Mouse (Mus musculus) embryonic facial prominence, embryonic 11.5 days (tissue): ENCODE measurements around the gene Sbk1. TPM values are rescaled to one million over a fixed set of nuclear protein-coding genes. Genes with fewer than 3 reads are reported as not detected.
"Not testable (repeated sequence)": the region's sequence is repeated elsewhere in the genome, so short reads cannot be mapped to it uniquely, and the experiment has no call there.

Source experiments
- ATAC-seq: fragments of 200-750 bp; cut with Nextera tagmentation; replicated peaks from 2 replicates; pipeline ENCODE4 v1.8.0; 2017; ENCODE audit warnings: low read depth; ENCODE audit not compliant: insufficient number of reproducible peaks, low FRiP score, low TSS enrichment
- DNase-seq: peaks from one replicate; pipeline ENCODE4 v3.0.0-alpha.2; 2015; ENCODE audit warnings: low spot score
- H3K27ac ChIP-seq: fragments of 300-500 bp; sonication (generic); replicated peaks from 2 replicates; pipeline ENCODE4 v1.5.1; 2014; ENCODE audit warnings: mild to moderate bottlenecking, low read depth, low read length, control low read depth
- H3K27me3 ChIP-seq: fragments of 300-500 bp; sonication (generic); 2 replicates; pipeline ENCODE4 v1.6.1; 2014; ENCODE audit warnings: mild to moderate bottlenecking, low read length, moderate library complexity, mixed read lengths; ENCODE audit not compliant: control insufficient read depth, insufficient read depth
- H3K36me3 ChIP-seq: fragments of 300-500 bp; sonication (generic); replicated peaks from 2 replicates; pipeline ENCODE4 v1.6.1; 2014; ENCODE audit warnings: low read depth, mild to moderate bottlenecking, low read length, moderate library complexity, mixed read lengths; ENCODE audit not compliant: control insufficient read depth, insufficient read depth
- H3K4me1 ChIP-seq: fragments of 300-500 bp; sonication (generic); 2 replicates; pipeline ENCODE4 v1.6.1; 2014; ENCODE audit warnings: low read length, mixed read lengths; ENCODE audit not compliant: control insufficient read depth, insufficient read depth
- H3K4me2 ChIP-seq: fragments of 300-500 bp; sonication (generic); 2 replicates; pipeline ENCODE4 v1.6.1; 2014; ENCODE audit warnings: low read depth, mild to moderate bottlenecking, control low read depth, low read length, moderate library complexity
- H3K4me3 ChIP-seq: fragments of 300-500 bp; sonication (generic); 2 replicates; pipeline ENCODE4 v1.5.1; 2014; ENCODE audit warnings: low read depth, low read length, control low read depth
- H3K9ac ChIP-seq: fragments of 300-500 bp; sonication (generic); replicated peaks from 2 replicates; pipeline ENCODE4 v1.6.1; 2014; ENCODE audit warnings: mild to moderate bottlenecking, control low read depth, low read length
- H3K9me3 ChIP-seq: fragments of 300-500 bp; sonication (generic); replicated peaks from 2 replicates; pipeline ENCODE4 v1.6.1; 2016; ENCODE audit warnings: mild to moderate bottlenecking, low read length, inconsistent platforms, mixed read lengths; ENCODE audit not compliant: control insufficient read depth
- WGBS: fragments of 180-500 bp; shearing (Covaris S2); extraction: QIAGEN DNeasy Blood & Tissue Kit; methylation state at CpG from one replicate; pipeline ENCODE4 v1.1.7; 2014; 5-methylcytosine and 5-hydroxymethylcytosine counted together
- polyA plus RNA-seq: library from polyadenylated mRNA; unstranded; fragments of >200 nt; fragmentation: Nextera tagmentation; extraction: Ambion mirVana; gene quantifications from 2 replicates; pipeline ENCODE4 v1.2.1, GENCODE M21; 2014

Gene Sbk1
- polyA plus RNA-seq, 1 experiment from 2014 or later = 88.3 TPM

DNA sequence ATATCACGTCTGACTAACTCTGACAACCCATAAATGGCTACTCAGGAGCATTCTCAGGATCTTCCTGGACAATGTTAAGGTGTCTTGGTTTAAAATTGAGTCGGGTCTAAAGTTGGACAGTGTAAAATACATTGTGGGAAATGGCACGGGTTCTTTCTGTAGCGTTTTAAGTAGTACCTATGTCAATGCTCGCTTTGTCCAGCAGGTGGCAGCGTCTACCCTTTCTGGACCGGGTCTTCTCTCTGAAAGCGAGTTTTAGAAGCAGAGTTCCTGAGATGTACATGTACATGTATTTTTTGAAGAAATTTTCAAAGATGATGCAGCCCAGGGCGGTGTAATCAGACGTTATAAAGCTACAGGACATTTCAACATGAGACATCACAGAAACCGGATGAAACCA lies 51.3 kb downstream of the Sbk1 start:
- Histone ChIP-seq H3K4me2 (no peak overlapping the region), H3K27ac (no peak overlapping the region), H3K4me3 (no peak overlapping the region), H3K9ac (no peak overlapping the region), H3K4me1 (no peaks in the 10 kb centered on the region), H3K27me3 (no peaks in the 10 kb centered on the region), H3K36me3 (no peaks in the 10 kb centered on the region), H3K9me3 (no peaks in the 10 kb centered on the region)
- WGBS = 9% methylated on average over 11 of the region's 11 CpGs
- peak; percentile 95 for DNase-seq
- ATAC-seq = no peak

GRCm38 (mm10) chr7:126324791-126325190 lies 52.4 kb downstream of the Sbk1 start:
- Histone ChIP-seq H3K4me1 (no peaks in the 10 kb centered on the region), H3K36me3 (no peaks in the 10 kb centered on the region), H3K4me3 (no peak overlapping the region), H3K4me2 (no peak overlapping the region), H3K27ac (no peak overlapping the region), H3K9ac (no peak overlapping the region), H3K9me3 (no peaks in the 10 kb centered on the region), H3K27me3 (no peaks in the 10 kb centered on the region)
- ATAC-seq = no peak
- no peak for DNase-seq
- WGBS = 34% methylated on average over 3 of the region's 3 CpGs

DNA sequence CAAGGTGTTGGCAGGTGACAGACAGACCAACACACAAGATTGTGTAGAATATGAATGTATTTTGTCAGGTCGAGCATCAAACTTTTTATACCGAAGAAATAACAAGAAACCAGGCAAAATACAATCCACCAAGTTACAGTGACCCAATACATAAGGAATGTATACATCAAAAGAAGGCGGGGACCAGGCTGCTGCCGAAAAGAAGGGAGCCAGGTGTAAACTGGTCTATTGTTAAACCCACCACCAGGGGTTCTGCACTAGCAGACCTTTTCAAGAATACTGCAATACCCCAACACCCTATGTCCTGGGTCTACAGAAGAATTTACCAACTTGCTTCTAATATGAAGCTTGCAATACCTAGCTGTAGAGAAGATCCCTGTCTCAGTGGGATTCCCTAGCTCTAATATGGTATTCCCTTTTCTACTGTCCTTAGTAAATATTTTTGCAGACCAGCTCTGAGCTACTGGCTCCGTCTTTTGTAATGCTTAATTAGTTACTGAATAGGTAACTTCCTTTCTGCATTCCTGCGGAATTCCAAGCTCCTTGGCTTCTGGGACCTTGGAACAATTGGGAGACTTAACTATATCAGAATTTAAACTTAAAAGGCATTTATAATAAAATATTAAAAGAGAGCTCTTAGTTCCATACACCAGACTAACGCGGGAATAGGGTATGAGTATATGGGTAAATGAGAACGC lies 53.3 kb downstream of the Sbk1 start:
- 25% methylated on average over 9 of the region's 9 CpGs for WGBS
- not testable (repeated sequence) for H3K27me3 ChIP-seq, ATAC-seq, DNase-seq, H3K4me1 ChIP-seq, H3K4me3 ChIP-seq, H3K9me3 ChIP-seq, H3K36me3 ChIP-seq, H3K27ac ChIP-seq, H3K4me2 ChIP-seq, H3K9ac ChIP-seq

DNA sequence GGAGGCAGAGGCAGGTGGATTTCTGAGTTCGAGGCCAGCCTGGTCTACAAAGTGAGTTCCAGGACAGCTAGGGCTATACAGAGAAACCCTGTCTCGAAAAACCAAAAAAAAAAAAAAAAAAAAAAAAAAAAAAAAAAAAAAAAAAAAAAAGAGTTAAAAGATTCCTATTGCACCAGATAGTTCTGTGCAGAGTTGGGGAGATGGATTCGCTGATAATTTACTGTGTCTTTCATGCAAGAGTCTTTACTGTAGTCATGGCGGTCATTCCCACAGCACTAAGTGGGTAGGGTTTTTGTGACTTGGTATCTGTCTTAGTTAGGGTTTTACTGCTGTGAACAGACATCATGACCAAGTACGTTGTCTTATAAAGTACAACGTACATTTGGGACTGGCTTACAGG lies 56.4 kb downstream of the Sbk1 start:
- DNase-seq, H3K9ac ChIP-seq, ATAC-seq, H3K4me2 ChIP-seq, H3K27ac ChIP-seq, H3K36me3 ChIP-seq, H3K9me3 ChIP-seq, H3K27me3 ChIP-seq, H3K4me1 ChIP-seq, H3K4me3 ChIP-seq: not testable (repeated sequence)
- 90% methylated on average over 5 of the region's 6 CpGs for WGBS

- no peak for ATAC-seq
- 84% methylated on average over 9 of the region's 9 CpGs for WGBS
These were observed 57.7 kb downstream of the Sbk1 start for GRCm38 (mm10) chr7:126329907-126330645.

DNA sequence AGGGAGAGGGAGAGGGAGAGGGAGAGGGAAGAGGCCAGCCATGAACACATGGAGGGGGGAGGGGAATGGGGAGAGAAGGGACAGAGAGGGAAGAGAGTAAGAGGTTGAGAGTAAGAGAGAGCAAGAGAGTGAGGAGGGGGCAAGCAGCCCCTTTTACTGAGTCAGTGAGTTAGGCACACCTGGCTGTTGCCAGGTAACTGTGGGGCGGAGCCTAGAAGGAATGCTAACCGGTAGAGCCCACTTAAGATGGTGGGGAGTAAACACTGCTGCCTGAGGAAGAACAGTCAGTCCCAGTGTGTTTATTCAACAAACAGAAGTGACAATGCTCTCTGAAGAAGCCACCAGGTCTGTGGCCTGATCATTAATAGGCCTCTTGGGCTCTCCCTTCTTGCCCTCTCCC lies 58.3 kb downstream of the Sbk1 start:
- Histone ChIP-seq H3K4me1 (no peaks in the 10 kb centered on the region), H3K4me3 (no peak overlapping the region), H3K9ac (no peak overlapping the region), H3K36me3 (no peaks in the 10 kb centered on the region), H3K27ac (no peak overlapping the region), H3K27me3 (no peaks in the 10 kb centered on the region), H3K9me3 (no peaks in the 10 kb centered on the region), H3K4me2 (no peak overlapping the region)
- ATAC-seq (no peak), DNase-seq (no peak)
- 50% methylated on average over 2 of the region's 2 CpGs for WGBS

More at GRCm38 (mm10) chr7:126329907-126330645, 57.7 kb downstream of the Sbk1 start:
- H3K4me2 ChIP-seq = no peak overlapping the region
- no peak overlapping the region for H3K27ac ChIP-seq
- H3K27me3 ChIP-seq = no peaks in the 10 kb centered on the region
- H3K4me1 ChIP-seq = no peaks in the 10 kb centered on the region
- H3K9ac ChIP-seq = no peak overlapping the region
- no peak for DNase-seq
- no peaks in the 10 kb centered on the region for H3K36me3 ChIP-seq
- H3K9me3 ChIP-seq = no peaks in the 10 kb centered on the region
- no peak overlapping the region for H3K4me3 ChIP-seq

- no peak overlapping the region for H3K4me3 ChIP-seq
- no peak for DNase-seq
- no peak overlapping the region for H3K27ac ChIP-seq
- no peak overlapping the region for H3K9ac ChIP-seq
- H3K9me3 ChIP-seq = no peaks in the 10 kb centered on the region
- no peak for ATAC-seq
- H3K4me1 ChIP-seq = no peaks in the 10 kb centered on the region
- H3K4me2 ChIP-seq = no peak overlapping the region
- H3K36me3 ChIP-seq = no peaks in the 10 kb centered on the region
- no peaks in the 10 kb centered on the region for H3K27me3 ChIP-seq
- WGBS = 73% methylated on average over 3 of the region's 3 CpGs
These were observed 60.3 kb downstream of the Sbk1 start for GRCm38 (mm10) chr7:126332691-126333090.

GRCm38 (mm10) chr7:126335556-126335955 lies 63.1 kb downstream of the Sbk1 start:
- Histone ChIP-seq H3K27me3 (no peaks in the 10 kb centered on the region), H3K4me1 (no peaks in the 10 kb centered on the region), H3K9me3 (no peaks in the 10 kb centered on the region), H3K36me3 (no peaks in the 10 kb centered on the region), H3K27ac (no peak overlapping the region), H3K4me2 (no peak overlapping the region), H3K9ac (no peak overlapping the region), H3K4me3 (no peak overlapping the region)
- WGBS = 85% methylated on average over 1 of the region's 1 CpGs
- ATAC-seq = no peak
- DNase-seq = no peak
